Mouse (Mus musculus): Measurements from ENCODE around the gene Ly6g5c. TPM values are rescaled to one million over a fixed set of nuclear protein-coding genes. Genes with fewer than 3 reads are reported as not detected.

The Ly6g5c gene
- polyA plus RNA-seq, 1 experiment from 2014 or later = not detected

GRCm38 (mm10) chr17:35153931-35154330, 45.9 kb downstream of the Ly6g5c start:
- Histone ChIP-seq H3K4me2 (no peak overlapping the region), H3K4me1 (no peaks in the 10 kb centered on the region; the same call in 1 of the 2 replicates), H3K9ac (replicated peaks) (no peak overlapping the region), H3K27ac (replicated peaks) (no peak overlapping the region), H3K4me3 (replicated peaks) (no peak overlapping the region), H3K9me3 (replicated peaks) (no peaks in the 10 kb centered on the region), H3K27me3 (replicated peaks) (no peaks in the 10 kb centered on the region), H3K36me3 (peaks cover 97% of the 10 kb centered on the region)
- ATAC-seq (ENCODE audit: low FRiP score) = no peak
- 92% methylated on average over 4 of the region's 4 CpGs for WGBS

GRCm38 (mm10) chr17:35154616-35155015, 46.5 kb downstream of the Ly6g5c start:
- no peaks in the 10 kb centered on the region for H3K9me3 ChIP-seq (replicated peaks)
- peaks cover 97% of the 10 kb centered on the region for H3K36me3 ChIP-seq
- no peak overlapping the region for H3K27ac ChIP-seq (replicated peaks)
- H3K27me3 ChIP-seq (replicated peaks) = no peaks in the 10 kb centered on the region
- no peaks in the 10 kb centered on the region; the same call in 1 of the 2 replicates for H3K4me1 ChIP-seq
- H3K4me2 ChIP-seq = no peak overlapping the region
- 75% methylated on average over 7 of the region's 7 CpGs for WGBS
- H3K4me3 ChIP-seq (replicated peaks) = no peak overlapping the region
- ATAC-seq (ENCODE audit: low FRiP score) = no peak; the same call in 1 of the 2 replicates
- no peak overlapping the region for H3K9ac ChIP-seq (replicated peaks)

GRCm38 (mm10) chr17:35155451-35155850, 47.4 kb downstream of the Ly6g5c start:
- Histone ChIP-seq H3K27me3 (replicated peaks) (no peaks in the 10 kb centered on the region), H3K36me3 (peaks cover 97% of the 10 kb centered on the region), H3K9ac (replicated peaks) (no peak overlapping the region), H3K9me3 (replicated peaks) (no peaks in the 10 kb centered on the region), H3K27ac (replicated peaks) (no peak overlapping the region), H3K4me2 (no peak overlapping the region), H3K4me3 (replicated peaks) (no peak overlapping the region), H3K4me1 (no peaks in the 10 kb centered on the region; the same call in 1 of the 2 replicates)
- no peak for ATAC-seq (ENCODE audit: low FRiP score)
- WGBS = 92% methylated on average over 12 of the region's 12 CpGs

GRCm38 (mm10) chr17:35156461-35157200, 48.6 kb downstream of the Ly6g5c start:
- H3K9ac ChIP-seq (replicated peaks) = no peak overlapping the region
- H3K4me2 ChIP-seq = no peak overlapping the region
- no peaks in the 10 kb centered on the region for H3K9me3 ChIP-seq (replicated peaks)
- peaks cover 8% of the 10 kb centered on the region for H3K4me1 ChIP-seq
- H3K27ac ChIP-seq (replicated peaks) = no peak overlapping the region
- peaks cover 99% of the 10 kb centered on the region for H3K36me3 ChIP-seq
- no peak overlapping the region for H3K4me3 ChIP-seq (replicated peaks)
- no peaks in the 10 kb centered on the region for H3K27me3 ChIP-seq (replicated peaks)
- ATAC-seq (ENCODE audit: low FRiP score) = no peak
- 92% methylated on average over 33 of the region's 33 CpGs for WGBS

DNA sequence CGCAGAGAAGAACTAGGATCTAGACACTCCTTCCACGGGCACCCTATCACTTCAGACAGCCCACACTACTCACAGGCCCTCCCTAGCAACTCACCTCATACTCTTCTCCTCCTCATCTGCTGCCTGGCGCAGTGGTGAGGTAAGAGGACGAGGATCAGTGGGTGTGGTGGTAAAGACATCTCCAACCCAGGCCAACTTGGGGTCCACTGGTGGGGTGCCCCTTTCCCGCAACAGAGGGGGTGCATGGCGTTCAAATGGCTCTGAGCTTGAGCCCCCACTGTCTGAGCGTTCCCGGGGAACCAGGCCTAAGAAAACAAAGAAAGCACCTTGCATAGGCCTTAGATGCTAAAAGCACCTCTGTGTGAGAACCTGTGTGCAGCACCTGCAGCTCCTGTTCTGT, 49.2 kb downstream of the Ly6g5c start:
- Histone ChIP-seq H3K27ac (replicated peaks) (no peak overlapping the region), H3K9me3 (replicated peaks) (no peaks in the 10 kb centered on the region), H3K9ac (replicated peaks) (no peak overlapping the region), H3K4me1 (peaks cover 14% of the 10 kb centered on the region), H3K4me2 (no peak overlapping the region), H3K36me3 (peaks cover 99% of the 10 kb centered on the region), H3K4me3 (replicated peaks) (no peak overlapping the region), H3K27me3 (replicated peaks) (no peaks in the 10 kb centered on the region)
- WGBS = 94% methylated on average over 8 of the region's 8 CpGs
- ATAC-seq (ENCODE audit: low FRiP score) = no peak

- no peaks in the 10 kb centered on the region for H3K9me3 ChIP-seq (replicated peaks)
- no peak overlapping the region for H3K4me3 ChIP-seq (replicated peaks)
- H3K36me3 ChIP-seq = peaks cover 95% of the 10 kb centered on the region
- WGBS = 95% methylated on average over 8 of the region's 8 CpGs
- no peak overlapping the region for H3K9ac ChIP-seq (replicated peaks)
- no peaks in the 10 kb centered on the region for H3K27me3 ChIP-seq (replicated peaks)
- peaks cover 19% of the 10 kb centered on the region for H3K4me1 ChIP-seq
- ATAC-seq (ENCODE audit: low FRiP score) = no peak
- H3K27ac ChIP-seq (replicated peaks) = no peak overlapping the region
- H3K4me2 ChIP-seq = no peak overlapping the region
Measured at GRCm38 (mm10) chr17:35157661-35158175, 49.6 kb downstream of the Ly6g5c start.

DNA sequence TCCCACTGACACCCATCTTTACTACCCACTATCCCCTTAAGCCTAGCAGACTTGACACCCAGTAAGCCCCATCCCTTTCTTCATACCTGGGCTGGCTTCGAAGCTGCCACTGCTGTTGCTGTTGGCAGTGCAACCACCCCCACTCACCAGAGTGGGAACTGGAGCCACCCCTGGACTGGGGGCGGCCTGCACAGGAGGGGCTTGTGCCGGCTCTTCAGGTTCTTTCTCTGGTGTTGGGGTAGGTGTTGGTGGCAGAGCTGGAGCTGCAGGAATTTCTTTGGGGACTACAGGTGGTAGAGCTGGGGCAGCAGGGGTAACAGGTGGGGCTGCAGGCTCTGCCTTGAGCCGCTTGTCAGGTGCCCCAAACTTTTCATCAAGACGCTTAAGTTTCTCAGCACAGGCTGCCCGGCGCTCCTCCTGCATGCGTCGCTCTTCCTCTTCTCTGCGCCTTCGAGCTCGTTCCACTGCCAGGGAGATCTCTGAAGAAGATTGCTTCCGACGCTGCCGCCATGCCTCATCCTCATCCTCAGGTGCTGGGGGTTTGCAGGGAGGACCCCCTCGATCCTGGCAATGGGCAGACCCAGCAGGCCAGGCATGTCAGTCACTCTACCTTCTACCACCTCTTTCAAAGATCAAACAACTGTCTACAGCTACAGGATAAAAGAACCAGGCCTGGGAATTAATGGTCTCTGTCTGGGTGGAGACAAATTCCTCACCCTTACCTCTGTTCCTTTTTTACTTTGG, 50.9 kb downstream of the Ly6g5c start:
- Histone ChIP-seq H3K9ac (replicated peaks) (no peak overlapping the region), H3K27ac (replicated peaks) (no peak overlapping the region), H3K36me3 (peaks cover 82% of the 10 kb centered on the region), H3K9me3 (replicated peaks) (no peaks in the 10 kb centered on the region), H3K4me3 (replicated peaks) (no peak overlapping the region), H3K4me1 (peaks cover 28% of the 10 kb centered on the region), H3K27me3 (replicated peaks) (no peaks in the 10 kb centered on the region), H3K4me2 (no peak overlapping the region)
- no peak for ATAC-seq (ENCODE audit: low FRiP score)
- 95% methylated on average over 16 of the region's 16 CpGs for WGBS

DNA sequence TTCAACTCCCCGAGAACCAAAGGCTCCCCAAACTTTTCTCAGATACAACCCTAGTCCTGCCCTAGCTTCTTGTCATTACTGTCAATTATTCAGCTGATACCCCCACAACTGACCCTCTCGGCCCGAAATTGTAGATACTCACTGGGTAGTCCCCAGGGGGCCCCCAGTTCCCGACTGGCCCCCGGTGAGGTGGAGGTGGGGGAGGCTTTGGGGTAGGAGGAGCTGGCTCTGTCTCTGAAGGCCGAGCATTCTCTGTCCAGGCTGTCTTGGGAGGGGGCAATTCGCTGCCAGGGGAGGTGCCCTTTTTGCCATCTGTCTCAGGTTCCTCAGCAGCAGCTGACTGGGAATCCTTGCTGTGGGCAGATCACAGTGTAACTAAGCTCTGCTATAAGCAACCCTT, 51.6 kb downstream of the Ly6g5c start:
- Histone ChIP-seq H3K4me3 (replicated peaks) (no peak overlapping the region), H3K9me3 (replicated peaks) (no peaks in the 10 kb centered on the region), H3K9ac (replicated peaks) (no peak overlapping the region), H3K27ac (replicated peaks) (no peak overlapping the region), H3K27me3 (replicated peaks) (no peaks in the 10 kb centered on the region), H3K4me2 (no peak overlapping the region), H3K4me1 (peaks cover 28% of the 10 kb centered on the region), H3K36me3 (peaks cover 75% of the 10 kb centered on the region)
- no peak for ATAC-seq (ENCODE audit: low FRiP score)
- 86% methylated on average over 7 of the region's 7 CpGs for WGBS

GRCm38 (mm10) chr17:35161421-35161820, 53.3 kb downstream of the Ly6g5c start:
- Histone ChIP-seq H3K27ac (replicated peaks) (no peak overlapping the region), H3K27me3 (replicated peaks) (no peaks in the 10 kb centered on the region), H3K9me3 (replicated peaks) (no peaks in the 10 kb centered on the region), H3K36me3 (peaks cover 58% of the 10 kb centered on the region), H3K9ac (replicated peaks) (no peak overlapping the region), H3K4me3 (replicated peaks) (0 out of 2 replicates have a peak overlapping the region, but pooled peaks have one; percentile 99), H3K4me2 (peak overlapping the region; percentile 95; the same call in 1 of the 2 replicates), H3K4me1 (peaks cover 36% of the 10 kb centered on the region)
- ATAC-seq (ENCODE audit: low FRiP score) = no peak
- WGBS = 79% methylated on average over 11 of the region's 11 CpGs

Other genes with a start within 250 kb of the Ly6g5c start
- gene Cfb, start 245.8 kb upstream of the Ly6g5c start, polyA plus RNA-seq (2015; fragmentation: Nextera tagmentation; extraction: Ambion mirVana) = 2.4 and 5.9 TPM in 2 replicates
- 9.6 and 10.6 TPM in 2 replicates for gene Zbtb12, start 228.8 kb upstream of the Ly6g5c start, polyA plus RNA-seq (2015; fragmentation: Nextera tagmentation; extraction: Ambion mirVana)
- gene Gm20547, start 226.2 kb upstream of the Ly6g5c start, polyA plus RNA-seq (2015; fragmentation: Nextera tagmentation; extraction: Ambion mirVana) = not detected in 2 replicates
- gene C2, start 210.0 kb upstream of the Ly6g5c start, polyA plus RNA-seq (2015; fragmentation: Nextera tagmentation; extraction: Ambion mirVana) = 1.7 and 4.0 TPM in 2 replicates
- gene Ehmt2, start 209.8 kb upstream of the Ly6g5c start, polyA plus RNA-seq (2015; fragmentation: Nextera tagmentation; extraction: Ambion mirVana) = 80.4 and 81.2 TPM in 2 replicates
- 4.1 TPM in 1 of 2 replicates, not detected in the other for gene Slc44a4, start 193.8 kb upstream of the Ly6g5c start, polyA plus RNA-seq (2015; fragmentation: Nextera tagmentation; extraction: Ambion mirVana)
- 39.1 and 43.5 TPM in 2 replicates for gene Neu1, start 177.0 kb upstream of the Ly6g5c start, polyA plus RNA-seq (2015; fragmentation: Nextera tagmentation; extraction: Ambion mirVana)
- gene Hspa1b, start 149.0 kb upstream of the Ly6g5c start, polyA plus RNA-seq (2015; fragmentation: Nextera tagmentation; extraction: Ambion mirVana) = 0.54 and 0.84 TPM in 2 replicates
- gene Gm20481, start 138.4 kb upstream of the Ly6g5c start, polyA plus RNA-seq (2015; fragmentation: Nextera tagmentation; extraction: Ambion mirVana) = not detected in 2 replicates
- 12.8 and 13.2 TPM in 2 replicates for gene Hspa1a, start 136.1 kb upstream of the Ly6g5c start, polyA plus RNA-seq (2015; fragmentation: Nextera tagmentation; extraction: Ambion mirVana)
- gene Hspa1l, start 135.6 kb upstream of the Ly6g5c start, polyA plus RNA-seq (2015; fragmentation: Nextera tagmentation; extraction: Ambion mirVana) = 1.4 and 1.5 TPM in 2 replicates
- gene Lsm2, start 126.4 kb upstream of the Ly6g5c start, polyA plus RNA-seq (2015; fragmentation: Nextera tagmentation; extraction: Ambion mirVana) = 97.9 and 120 TPM in 2 replicates
- gene Vars, start 107.3 kb upstream of the Ly6g5c start, polyA plus RNA-seq (2015; fragmentation: Nextera tagmentation; extraction: Ambion mirVana) = 57.8 and 83.6 TPM in 2 replicates
- gene Vwa7, start 91.7 kb upstream of the Ly6g5c start, polyA plus RNA-seq (2015; fragmentation: Nextera tagmentation; extraction: Ambion mirVana) = 0.19 and 0.34 TPM in 2 replicates
- 1.8 and 6.2 TPM in 2 replicates for gene Sapcd1, start 80.3 kb upstream of the Ly6g5c start, polyA plus RNA-seq (2015; fragmentation: Nextera tagmentation; extraction: Ambion mirVana)
- gene Msh5, start 61.5 kb upstream of the Ly6g5c start, polyA plus RNA-seq (2015; fragmentation: Nextera tagmentation; extraction: Ambion mirVana) = 2.0 and 3.3 TPM in 2 replicates
- 76.6 and 156 TPM in 2 replicates for gene Clic1, start 58.3 kb upstream of the Ly6g5c start, polyA plus RNA-seq (2015; fragmentation: Nextera tagmentation; extraction: Ambion mirVana)
- 244 and 261 TPM in 2 replicates for gene Ddah2, start 49.2 kb upstream of the Ly6g5c start, polyA plus RNA-seq (2015; fragmentation: Nextera tagmentation; extraction: Ambion mirVana)
- gene Ly6g6c, start 42.9 kb upstream of the Ly6g5c start, polyA plus RNA-seq (2015; fragmentation: Nextera tagmentation; extraction: Ambion mirVana) = 0.19 TPM in 1 of 2 replicates, not detected in the other
- gene Mpig6b, start 42.1 kb upstream of the Ly6g5c start, polyA plus RNA-seq (2015; fragmentation: Nextera tagmentation; extraction: Ambion mirVana) = 0.17 and 0.24 TPM in 2 replicates
- gene Ly6g6e, start 31.4 kb upstream of the Ly6g5c start, polyA plus RNA-seq (2015; fragmentation: Nextera tagmentation; extraction: Ambion mirVana) = 0.65 and 1.3 TPM in 2 replicates
- gene Ly6g6d, start 30.2 kb upstream of the Ly6g5c start, polyA plus RNA-seq (2015; fragmentation: Nextera tagmentation; extraction: Ambion mirVana) = 0.74 and 2.8 TPM in 2 replicates
- gene Ly6g6f, start 22.7 kb upstream of the Ly6g5c start, polyA plus RNA-seq (2015; fragmentation: Nextera tagmentation; extraction: Ambion mirVana) = 0.32 TPM in 1 of 2 replicates, not detected in the other
- gene Abhd16a, start 19.0 kb upstream of the Ly6g5c start, polyA plus RNA-seq (2015; fragmentation: Nextera tagmentation; extraction: Ambion mirVana) = 110 TPM in 2 replicates
- 1.0 and 1.5 TPM in 2 replicates for gene Ly6g5b, start 7.1 kb downstream of the Ly6g5c start, polyA plus RNA-seq (2015; fragmentation: Nextera tagmentation; extraction: Ambion mirVana)
- 22.4 and 22.8 TPM in 2 replicates for gene Gpank1, start 13.2 kb downstream of the Ly6g5c start, polyA plus RNA-seq (2015; fragmentation: Nextera tagmentation; extraction: Ambion mirVana)
- gene Csnk2b, start 13.8 kb downstream of the Ly6g5c start, polyA plus RNA-seq (2015; fragmentation: Nextera tagmentation; extraction: Ambion mirVana) = 312 and 350 TPM in 2 replicates
- 9.5 and 10.6 TPM in 2 replicates for gene D17H6S53E, start 18.1 kb downstream of the Ly6g5c start, polyA plus RNA-seq (2015; fragmentation: Nextera tagmentation; extraction: Ambion mirVana)
- gene Apom, start 23.8 kb downstream of the Ly6g5c start, polyA plus RNA-seq (2015; fragmentation: Nextera tagmentation; extraction: Ambion mirVana) = 0.20 and 0.84 TPM in 2 replicates
- gene Bag6, start 26.9 kb downstream of the Ly6g5c start, polyA plus RNA-seq (2015; fragmentation: Nextera tagmentation; extraction: Ambion mirVana) = 54.7 and 62.7 TPM in 2 replicates
- gene Prrc2a, start 56.6 kb downstream of the Ly6g5c start, polyA plus RNA-seq (2015; fragmentation: Nextera tagmentation; extraction: Ambion mirVana) = 155 TPM in 2 replicates
- 12.1 and 12.3 TPM in 2 replicates for gene Aif1, start 67.8 kb downstream of the Ly6g5c start, polyA plus RNA-seq (2015; fragmentation: Nextera tagmentation; extraction: Ambion mirVana)
- 8.3 and 12.1 TPM in 2 replicates for gene Lst1, start 80.2 kb downstream of the Ly6g5c start, polyA plus RNA-seq (2015; fragmentation: Nextera tagmentation; extraction: Ambion mirVana)
- 0.63 and 7.3 TPM in 2 replicates for gene Ltb, start 86.2 kb downstream of the Ly6g5c start, polyA plus RNA-seq (2015; fragmentation: Nextera tagmentation; extraction: Ambion mirVana)
- 0.09 and 0.28 TPM in 2 replicates for gene Tnf, start 93.7 kb downstream of the Ly6g5c start, polyA plus RNA-seq (2015; fragmentation: Nextera tagmentation; extraction: Ambion mirVana)
- 0.75 and 0.77 TPM in 2 replicates for gene Lta, start 97.1 kb downstream of the Ly6g5c start, polyA plus RNA-seq (2015; fragmentation: Nextera tagmentation; extraction: Ambion mirVana)
- gene Gm16181, start 112.6 kb downstream of the Ly6g5c start, polyA plus RNA-seq (2015; fragmentation: Nextera tagmentation; extraction: Ambion mirVana) = 0.40 TPM in 1 of 2 replicates, not detected in the other
- gene Atp6v1g2, start 125.4 kb downstream of the Ly6g5c start, polyA plus RNA-seq (2015; fragmentation: Nextera tagmentation; extraction: Ambion mirVana) = 116 and 126 TPM in 2 replicates
- 11.2 and 12.1 TPM in 2 replicates for gene Nfkbil1, start 127.5 kb downstream of the Ly6g5c start, polyA plus RNA-seq (2015; fragmentation: Nextera tagmentation; extraction: Ambion mirVana)
- gene Ddx39b, start 133.5 kb downstream of the Ly6g5c start, polyA plus RNA-seq (2015; fragmentation: Nextera tagmentation; extraction: Ambion mirVana) = 334 and 376 TPM in 2 replicates
- gene H2-D1, start 154.5 kb downstream of the Ly6g5c start, polyA plus RNA-seq (2015; fragmentation: Nextera tagmentation; extraction: Ambion mirVana) = 143 and 196 TPM in 2 replicates
- gene H2-Q1, start 212.1 kb downstream of the Ly6g5c start, polyA plus RNA-seq (2015; fragmentation: Nextera tagmentation; extraction: Ambion mirVana) = 0.09 and 0.14 TPM in 2 replicates
- 3.1 and 3.9 TPM in 2 replicates for gene H2-Q2, start 234.0 kb downstream of the Ly6g5c start, polyA plus RNA-seq (2015; fragmentation: Nextera tagmentation; extraction: Ambion mirVana)

Measured in neural tube, embryonic 15.5 days (tissue).